Mouse (Mus musculus): ENCODE data around the gene Zbtb37. TPM values are rescaled to one million over a fixed set of nuclear protein-coding genes. Genes with fewer than 3 reads are reported as not detected.

Zbtb37 gene
- 10.5 and 17.8 TPM in 2 replicates for polyA plus RNA-seq (2014; fragmentation: Nextera tagmentation; extraction: Ambion mirVana)

DNA sequence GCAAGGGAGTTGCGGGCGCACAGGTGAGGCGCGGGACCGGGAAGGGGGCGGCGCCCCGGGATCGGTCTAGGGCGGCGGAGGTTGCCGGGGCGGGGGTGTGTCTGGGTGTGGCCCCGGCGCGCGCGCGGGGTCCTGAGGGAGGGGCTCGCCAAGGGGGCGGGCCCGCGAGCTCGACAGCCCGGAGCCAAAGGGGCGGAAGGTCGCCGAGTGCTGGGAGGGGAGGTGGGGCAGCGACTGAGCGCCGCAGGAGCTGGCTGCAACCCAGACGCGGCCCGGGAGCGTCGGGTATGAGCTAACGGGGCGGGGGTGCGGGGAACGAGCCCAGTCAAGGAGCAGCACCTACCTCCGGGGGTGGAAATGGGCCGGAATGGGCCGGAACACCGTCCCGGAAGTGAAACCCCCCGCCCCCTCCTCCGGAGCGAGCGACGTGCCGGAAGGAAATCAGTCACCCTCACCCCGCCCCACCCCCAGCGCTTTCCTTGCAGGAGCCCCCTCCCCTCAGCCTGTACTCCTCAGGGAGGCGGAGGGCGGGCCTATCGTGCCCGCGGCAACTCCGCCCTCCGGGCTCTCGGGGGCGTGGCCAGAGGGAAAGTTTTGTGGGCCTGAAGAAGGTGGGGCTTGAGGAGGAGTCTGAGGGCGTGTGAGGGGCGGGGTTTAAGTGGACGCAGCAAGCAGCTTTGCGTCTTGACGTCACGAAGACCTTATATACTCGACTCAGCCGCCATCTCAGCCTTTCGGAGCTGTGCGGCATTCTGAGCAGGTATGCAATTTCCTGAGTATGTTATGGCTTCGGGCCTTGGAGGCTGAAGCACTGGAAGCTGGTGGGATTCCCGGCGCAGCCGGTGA is at the start of gene Zbtb37:
TSS of gene Zbtb37 (minus strand) at position 415 of the 846 bp plus-strand sequence.
- Histone ChIP-seq H3K4me3 (ENCODE audit: low read depth, low read length) (peak within 1 kb of the TSS; percentile 62), H3K9me3 (replicated peaks; ENCODE audit: control insufficient read depth, low read length) (no peaks in the 10 kb centered on the region), H3K4me2 (ENCODE audit: low read length) (peak within 1 kb of the TSS; percentile 95), H3K36me3 (ENCODE audit: control insufficient read depth, insufficient read depth, low read length) (peaks cover 62% of the 10 kb centered on the region), H3K27ac (ENCODE audit: low read depth, low read length) (peak within 1 kb of the TSS; percentile 89), H3K4me1 (ENCODE audit: control insufficient read depth, insufficient read depth, low read length) (peaks cover 18% of the 10 kb centered on the region), H3K9ac (ENCODE audit: low read length) (peak within 1 kb of the TSS; percentile 85), H3K27me3 (replicated peaks; ENCODE audit: control insufficient read depth, insufficient read depth, low read length) (no peaks in the 10 kb centered on the region)
- ATAC-seq, result peak; percentile 93
- peak; percentile 99 for DNase-seq (ENCODE audit: low spot score)
- 2% methylated on average over 69 of the region's 76 CpGs for WGBS

DNA sequence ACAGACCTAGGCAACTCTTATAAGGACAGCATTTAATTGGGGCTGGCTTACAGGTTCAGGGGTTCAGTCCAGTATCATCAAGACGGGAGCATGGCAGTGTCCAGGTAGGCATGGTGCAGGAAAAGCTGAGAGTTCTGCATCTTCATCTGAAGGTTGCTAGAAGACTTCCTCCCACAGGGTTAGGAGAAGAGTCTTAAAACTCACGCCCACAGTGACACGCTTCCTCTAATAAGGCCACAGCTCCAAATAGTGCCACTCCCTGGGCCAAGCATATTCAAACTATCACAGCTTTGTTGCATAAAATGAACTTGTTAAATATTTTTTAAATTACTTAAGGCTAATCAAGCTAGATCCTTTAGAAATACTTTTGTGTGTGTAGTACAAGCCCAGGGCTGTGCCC is 42.6 kb upstream of the Zbtb37 start:
- Histone ChIP-seq H3K27ac (ENCODE audit: low read depth, low read length) (no peak overlapping the region), H3K9ac (ENCODE audit: low read length) (no peak overlapping the region), H3K4me2 (ENCODE audit: low read length) (no peak overlapping the region), H3K4me1 (ENCODE audit: control insufficient read depth, insufficient read depth, low read length) (peaks cover 13% of the 10 kb centered on the region), H3K36me3 (ENCODE audit: control insufficient read depth, insufficient read depth, low read length) (peaks cover 32% of the 10 kb centered on the region), H3K27me3 (replicated peaks; ENCODE audit: control insufficient read depth, insufficient read depth, low read length) (no peaks in the 10 kb centered on the region), H3K9me3 (replicated peaks; ENCODE audit: control insufficient read depth, low read length) (no peaks in the 10 kb centered on the region), H3K4me3 (ENCODE audit: low read depth, low read length) (no peak overlapping the region)
- 92% methylated on average over 3 of the region's 3 CpGs for WGBS
- DNase-seq (ENCODE audit: low spot score) (no peak), ATAC-seq (no peak)

DNA sequence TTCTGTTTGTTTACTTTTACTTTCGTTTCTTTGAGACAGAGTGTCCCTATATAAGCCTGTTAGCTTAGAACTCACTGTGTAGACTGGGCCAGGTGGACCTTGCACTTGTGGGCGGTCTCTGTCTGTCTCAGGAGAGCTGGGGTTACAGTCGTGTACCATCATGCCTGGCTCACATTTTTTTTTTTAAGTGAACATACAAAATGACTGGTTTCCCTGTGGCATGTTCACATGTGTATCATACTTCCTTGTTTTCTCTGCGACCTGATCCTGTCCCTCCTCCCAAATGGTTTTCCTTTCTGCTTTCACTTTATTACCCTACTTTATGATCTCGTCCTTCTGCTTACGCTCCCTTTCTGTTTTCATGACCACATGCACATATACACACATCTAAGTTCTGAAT is 41.6 kb upstream of the Zbtb37 start:
- no peak for DNase-seq (ENCODE audit: low spot score)
- Histone ChIP-seq H3K4me3 (ENCODE audit: low read depth, low read length) (no peak overlapping the region), H3K9me3 (replicated peaks; ENCODE audit: control insufficient read depth, low read length) (no peaks in the 10 kb centered on the region), H3K4me1 (ENCODE audit: control insufficient read depth, insufficient read depth, low read length) (peaks cover 23% of the 10 kb centered on the region), H3K27me3 (replicated peaks; ENCODE audit: control insufficient read depth, insufficient read depth, low read length) (no peaks in the 10 kb centered on the region), H3K4me2 (ENCODE audit: low read length) (no peak overlapping the region), H3K9ac (ENCODE audit: low read length) (no peak overlapping the region), H3K36me3 (ENCODE audit: control insufficient read depth, insufficient read depth, low read length) (peaks cover 28% of the 10 kb centered on the region), H3K27ac (ENCODE audit: low read depth, low read length) (no peak overlapping the region)
- WGBS, result 90% methylated on average over 6 of the region's 6 CpGs
- no peak for ATAC-seq

DNA sequence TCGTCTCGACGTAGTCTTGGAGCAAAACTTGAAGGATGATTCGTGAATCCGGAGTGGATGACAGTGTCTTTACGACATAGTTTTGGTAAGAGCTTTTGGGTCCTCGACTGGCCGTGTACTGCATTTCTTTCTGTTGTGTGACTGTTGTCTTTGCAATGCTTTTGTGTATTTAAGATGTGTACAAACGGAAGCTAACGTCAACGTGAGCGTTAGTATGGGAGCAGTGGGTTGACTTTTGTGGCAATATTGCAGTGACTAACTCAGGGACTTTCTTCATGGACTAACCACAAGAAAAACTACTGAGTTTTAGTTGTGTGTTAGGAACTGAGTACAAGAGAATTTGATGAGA is 36.6 kb upstream of the Zbtb37 start:
- under 1% methylated on average over 12 of the region's 12 CpGs for WGBS
- no peaks in the 10 kb centered on the region for H3K27me3 ChIP-seq (replicated peaks; ENCODE audit: control insufficient read depth, insufficient read depth, low read length)
- DNase-seq (ENCODE audit: low spot score), result no peak
- peak overlapping the region; percentile 74 for H3K9ac ChIP-seq (ENCODE audit: low read length)
- peaks cover 26% of the 10 kb centered on the region for H3K4me1 ChIP-seq (ENCODE audit: control insufficient read depth, insufficient read depth, low read length)
- no peak for ATAC-seq
- H3K27ac ChIP-seq (ENCODE audit: low read depth, low read length), result no peak overlapping the region
- H3K9me3 ChIP-seq (replicated peaks; ENCODE audit: control insufficient read depth, low read length), result no peaks in the 10 kb centered on the region
- peak overlapping the region; percentile 54 for H3K4me3 ChIP-seq (ENCODE audit: low read depth, low read length)
- peaks cover 2% of the 10 kb centered on the region; the same call in 1 of the 2 replicates for H3K36me3 ChIP-seq (ENCODE audit: control insufficient read depth, insufficient read depth, low read length)
- peak overlapping the region; percentile 63 for H3K4me2 ChIP-seq (ENCODE audit: low read length)

DNA sequence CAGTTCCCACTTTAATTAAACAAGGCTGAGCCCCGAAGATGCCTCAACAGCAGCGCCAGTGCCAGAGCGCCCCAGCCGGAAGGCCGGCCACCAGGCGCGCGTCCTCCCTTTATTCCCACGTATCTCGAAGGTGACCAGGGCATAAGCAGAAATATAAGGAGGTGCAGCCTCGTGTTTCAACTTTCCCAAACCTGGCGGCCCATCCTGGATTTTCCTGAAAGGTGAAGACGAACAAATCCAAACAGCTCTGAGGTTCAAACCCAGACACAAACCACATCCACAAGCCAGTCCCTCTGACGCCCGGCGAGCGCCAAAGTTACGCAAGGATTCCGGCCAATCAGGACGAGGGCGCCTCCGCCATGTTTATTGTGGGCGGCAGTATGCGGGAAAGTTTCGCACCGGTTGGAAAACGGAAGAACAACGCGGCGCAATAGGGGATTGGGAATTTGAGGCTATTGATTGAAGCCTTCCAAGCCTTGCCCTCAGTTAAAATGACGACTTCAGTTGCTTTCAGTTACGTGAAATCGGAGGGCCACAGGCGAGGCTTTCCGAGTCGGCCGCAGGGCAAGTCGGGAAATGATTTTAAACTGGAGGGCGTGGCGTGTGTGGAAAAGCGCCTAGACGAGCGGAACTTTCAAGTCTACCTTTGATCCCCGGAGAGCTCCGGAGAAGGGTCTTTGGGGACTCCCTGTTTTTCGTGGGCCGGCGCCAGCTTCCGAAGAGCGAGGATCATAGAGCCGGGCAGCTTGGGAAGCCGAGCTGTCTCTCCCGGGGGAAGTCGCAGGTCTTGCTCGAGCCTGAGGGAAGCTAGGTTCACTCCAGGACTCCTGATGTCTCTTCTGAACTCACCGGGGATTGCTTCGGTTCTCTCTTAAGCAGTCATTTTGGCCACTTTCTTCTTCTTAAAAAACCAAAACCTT is 36.0 kb upstream of the Zbtb37 start, which contains the start of the genes Dars2 and Cenpl:
TSS of gene Dars2 (minus strand) at position 307 of the 920 bp plus-strand sequence.
TSS of gene Cenpl (plus strand) at position 362 of the 920 bp plus-strand sequence.
- peak within 1 kb of the TSS; percentile 79 for H3K4me2 ChIP-seq (ENCODE audit: low read length)
- H3K4me1 ChIP-seq (ENCODE audit: control insufficient read depth, insufficient read depth, low read length), result peaks cover 26% of the 10 kb centered on the region
- under 1% methylated on average over 57 of the region's 57 CpGs for WGBS
- peak; percentile 98 for ATAC-seq
- peak within 1 kb of the TSS; percentile 82 for H3K9ac ChIP-seq (ENCODE audit: low read length)
- no peaks in the 10 kb centered on the region for H3K27me3 ChIP-seq (replicated peaks; ENCODE audit: control insufficient read depth, insufficient read depth, low read length)
- H3K36me3 ChIP-seq (ENCODE audit: control insufficient read depth, insufficient read depth, low read length), result peaks cover 2% of the 10 kb centered on the region; the same call in 1 of the 2 replicates
- no peaks in the 10 kb centered on the region for H3K9me3 ChIP-seq (replicated peaks; ENCODE audit: control insufficient read depth, low read length)
- peak; percentile 99 for DNase-seq (ENCODE audit: low spot score)
- peak within 1 kb of the TSS; percentile 54 for H3K4me3 ChIP-seq (ENCODE audit: low read depth, low read length)
- H3K27ac ChIP-seq (ENCODE audit: low read depth, low read length), result peak within 1 kb of the TSS; percentile 15; the same call in 1 of the 2 replicates

DNA sequence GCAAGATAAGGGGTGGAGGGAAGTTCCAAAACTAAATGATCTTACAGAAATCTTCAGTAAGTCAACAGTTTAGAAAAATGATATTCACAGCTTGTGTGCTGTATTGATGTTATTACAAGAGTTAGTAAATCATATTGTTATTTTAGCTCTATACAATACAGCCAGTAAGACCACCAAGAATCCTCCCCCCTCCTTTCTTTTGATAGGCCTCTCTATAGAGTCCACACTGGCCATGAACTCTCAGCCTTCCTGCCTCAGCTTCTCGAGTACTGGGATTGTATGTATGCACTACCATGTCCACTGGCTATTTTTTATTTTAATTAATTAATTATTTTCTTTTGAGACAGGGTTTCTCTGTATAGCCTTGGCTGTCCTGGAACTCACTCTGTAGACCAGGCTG is 28.7 kb upstream of the Zbtb37 start:
- WGBS, result 81% methylated on average over 1 of the region's 1 CpGs
- no peaks in the 10 kb centered on the region for H3K9me3 ChIP-seq (replicated peaks; ENCODE audit: control insufficient read depth, low read length)
- DNase-seq (ENCODE audit: low spot score) (no peak), ATAC-seq (no peak)
- no peaks in the 10 kb centered on the region for H3K4me1 ChIP-seq (ENCODE audit: control insufficient read depth, insufficient read depth, low read length)
- no peak overlapping the region for H3K4me3 ChIP-seq (ENCODE audit: low read depth, low read length)
- H3K9ac ChIP-seq (ENCODE audit: low read length), result no peak overlapping the region
- H3K4me2 ChIP-seq (ENCODE audit: low read length), result no peak overlapping the region
- no peaks in the 10 kb centered on the region for H3K27me3 ChIP-seq (replicated peaks; ENCODE audit: control insufficient read depth, insufficient read depth, low read length)
- H3K36me3 ChIP-seq (ENCODE audit: control insufficient read depth, insufficient read depth, low read length), result peaks cover 22% of the 10 kb centered on the region
- no peak overlapping the region for H3K27ac ChIP-seq (ENCODE audit: low read depth, low read length)

DNA sequence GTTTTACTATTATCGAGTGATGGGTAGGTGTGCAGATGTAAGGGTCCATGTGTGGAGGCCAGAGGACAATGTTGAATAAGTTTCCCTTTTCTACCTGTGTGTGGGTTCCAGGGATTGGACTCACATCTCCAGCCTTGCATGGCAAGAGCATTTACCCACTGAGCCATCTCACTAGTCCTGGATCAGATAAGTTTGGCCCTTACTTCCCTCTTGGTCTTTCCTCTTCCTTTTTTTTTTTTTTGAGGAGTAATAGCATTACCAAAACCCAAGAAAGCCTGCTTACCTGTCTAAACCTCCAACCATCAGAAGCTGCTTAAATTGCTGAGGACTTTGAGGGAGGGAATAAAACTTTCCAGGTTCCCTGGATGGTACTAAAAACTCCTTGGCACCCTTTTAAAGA is 22.5 kb upstream of the Zbtb37 start:
- no peak for ATAC-seq
- Histone ChIP-seq H3K27ac (ENCODE audit: low read depth, low read length) (no peak overlapping the region), H3K36me3 (ENCODE audit: control insufficient read depth, insufficient read depth, low read length) (peaks cover 36% of the 10 kb centered on the region), H3K4me3 (ENCODE audit: low read depth, low read length) (no peak overlapping the region), H3K4me1 (ENCODE audit: control insufficient read depth, insufficient read depth, low read length) (no peaks in the 10 kb centered on the region), H3K4me2 (ENCODE audit: low read length) (no peak overlapping the region), H3K9me3 (replicated peaks; ENCODE audit: control insufficient read depth, low read length) (no peaks in the 10 kb centered on the region), H3K9ac (ENCODE audit: low read length) (no peak overlapping the region), H3K27me3 (replicated peaks; ENCODE audit: control insufficient read depth, insufficient read depth, low read length) (no peaks in the 10 kb centered on the region)
- 97% methylated on average over 1 of the region's 1 CpGs for WGBS
- DNase-seq (ENCODE audit: low spot score), result no peak

DNA sequence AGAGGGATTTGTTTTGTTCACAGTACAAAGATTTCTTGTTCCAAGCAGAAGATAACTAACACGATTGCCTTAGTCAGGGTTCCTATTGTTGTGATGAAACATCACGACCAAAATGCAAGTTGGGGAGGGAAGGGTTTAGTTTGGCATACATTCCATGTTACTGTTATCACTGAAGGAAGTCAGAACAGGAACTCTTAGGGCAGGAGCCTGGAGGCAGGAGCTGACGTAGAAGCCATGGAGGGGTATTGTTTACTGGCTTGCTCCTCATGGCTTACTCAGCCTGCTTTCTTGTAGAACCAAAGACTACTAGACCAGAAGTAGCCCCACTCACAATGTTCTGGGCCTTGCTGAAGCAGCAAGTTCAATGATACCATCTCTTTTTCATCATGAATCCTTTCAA is 12.3 kb upstream of the Zbtb37 start:
- no peaks in the 10 kb centered on the region for H3K9me3 ChIP-seq (replicated peaks; ENCODE audit: control insufficient read depth, low read length)
- H3K9ac ChIP-seq (ENCODE audit: low read length), result no peak overlapping the region
- ATAC-seq (no peak), DNase-seq (ENCODE audit: low spot score) (no peak)
- peaks cover 57% of the 10 kb centered on the region for H3K36me3 ChIP-seq (ENCODE audit: control insufficient read depth, insufficient read depth, low read length)
- no peak overlapping the region for H3K4me2 ChIP-seq (ENCODE audit: low read length)
- H3K27ac ChIP-seq (ENCODE audit: low read depth, low read length), result no peak overlapping the region
- no peaks in the 10 kb centered on the region for H3K27me3 ChIP-seq (replicated peaks; ENCODE audit: control insufficient read depth, insufficient read depth, low read length)
- H3K4me3 ChIP-seq (ENCODE audit: low read depth, low read length), result no peak overlapping the region
- 89% methylated on average over 3 of the region's 3 CpGs for WGBS
- no peaks in the 10 kb centered on the region for H3K4me1 ChIP-seq (ENCODE audit: control insufficient read depth, insufficient read depth, low read length)

All from forebrain, embryonic 14.5 days (tissue).